Mouse (Mus musculus) liver, adult 2 months (tissue): ENCODE results near the gene St7. TPM values are rescaled to one million over a fixed set of nuclear protein-coding genes. Genes with fewer than 3 reads are reported as not detected.

Experiments
- DNase-seq: peaks from one replicate; pipeline ENCODE4 v3.0.0-alpha.2; 2011; ENCODE audit warnings: low read depth, low spot score; ENCODE audit errors: extremely low read depth
- H3K27ac ChIP-seq: fragments of 200-500 bp; replicated peaks from 2 replicates; pipeline ENCODE4 v1.5.1; 2012; ENCODE audit warnings: low read depth, mild to moderate bottlenecking, control low read depth, inconsistent platforms, low read length; ENCODE audit not compliant: insufficient read depth
- H3K27me3 ChIP-seq: fragments of 200-500 bp; 2 replicates; pipeline ENCODE4 v1.6.1; 2012; ENCODE audit warnings: mild to moderate bottlenecking, moderate library complexity, low read length, inconsistent platforms; ENCODE audit not compliant: control insufficient read depth, insufficient read depth
- H3K36me3 ChIP-seq: fragments of 200-500 bp; 2 replicates; pipeline ENCODE4 v1.6.1; 2012; ENCODE audit warnings: low read length, inconsistent platforms; ENCODE audit not compliant: control insufficient read depth, insufficient read depth
- H3K4me1 ChIP-seq: fragments of 200-500 bp; 2 replicates; pipeline ENCODE4 v1.6.1; 2011; ENCODE audit warnings: low read length; ENCODE audit not compliant: control insufficient read depth, insufficient read depth
- H3K4me3 ChIP-seq: fragments of 200-500 bp; 2 replicates; pipeline ENCODE4 v1.5.1; 2011; ENCODE audit warnings: low read depth, mild to moderate bottlenecking, control low read depth, low read length, moderate library complexity; ENCODE audit not compliant: insufficient read depth
- H3K79me2 ChIP-seq: fragments of 200-500 bp; 2 replicates; pipeline ENCODE4 v1.6.1; 2012; ENCODE audit warnings: inconsistent platforms, mild to moderate bottlenecking, low read length, moderate library complexity; ENCODE audit not compliant: control insufficient read depth, insufficient read depth
- H3K9ac ChIP-seq: fragments of 200-500 bp; 2 replicates; pipeline ENCODE4 v1.6.1; 2012; ENCODE audit warnings: low read depth, mild to moderate bottlenecking, control low read depth, inconsistent platforms, low read length
- CTCF ChIP-seq: fragments of 200-500 bp; IDR thresholded peaks from 2 replicates; pipeline ENCODE4 v1.5.1; 2011; ENCODE audit warnings: low read depth, low read length, control low read depth
- POLR2A ChIP-seq: fragments of 200-500 bp; IDR thresholded peaks from 2 replicates; pipeline ENCODE4 v1.6.1; 2011; ENCODE audit warnings: low read length, control low read depth; ENCODE audit not compliant: insufficient read depth; ENCODE audit errors: extremely low read depth
- WGBS: fragments of 180-500 bp; shearing (Covaris S2); methylation state at CpG from one replicate; pipeline ENCODE4 v1.1.7; 2018; 5-methylcytosine and 5-hydroxymethylcytosine counted together
- polyA plus RNA-seq: library from polyadenylated mRNA; depleted of rRNA; stranded (reverse); fragments of >200 nt; gene quantifications from 2 replicates; pipeline ENCODE4 v1.2.3, GENCODE M21; 2012
- total RNA-seq: library from RNA; depleted of rRNA; stranded (reverse); fragments of >200 nt; gene quantifications from 2 replicates; pipeline ENCODE4 v1.2.3, GENCODE M21; 2014

Gene St7
- total and polyA plus RNA-seq, 2 experiments, result 5.7 to 8.8 TPM

DNA sequence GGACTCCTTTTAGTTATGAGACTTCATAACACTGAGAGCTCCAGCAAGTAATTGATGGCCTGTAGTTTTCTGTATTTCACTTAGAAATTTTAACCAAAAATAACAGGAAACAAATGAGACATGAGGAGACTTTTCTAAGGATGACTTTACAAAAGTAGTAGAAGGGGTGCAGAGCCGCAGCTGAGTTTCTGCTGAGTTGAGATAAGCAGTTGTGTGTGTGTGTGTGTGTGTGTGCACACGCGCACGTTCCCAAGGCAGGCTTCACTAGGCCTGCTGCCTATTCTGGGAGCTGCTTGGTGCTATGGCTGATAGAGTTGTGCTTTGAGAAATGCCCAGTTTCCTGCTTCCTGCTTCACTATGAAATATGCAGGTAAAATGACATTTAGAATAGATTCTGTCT is 50.6 kb downstream of the St7 start:
- WGBS, result 83% methylated on average over 4 of the region's 4 CpGs
- Histone ChIP-seq H3K79me2 (peaks cover 2% of the 10 kb centered on the region; the same call in 1 of the 2 replicates), H3K27ac (no peak overlapping the region), H3K4me3 (no peak overlapping the region), H3K9ac (no peak overlapping the region), H3K27me3 (no peaks in the 10 kb centered on the region), H3K4me1 (peaks cover 14% of the 10 kb centered on the region), H3K36me3 (no peaks in the 10 kb centered on the region)
- DNase-seq, result no peak
- no peak for TF ChIP-seq CTCF
- TF ChIP-seq POLR2A, result no peak

DNA sequence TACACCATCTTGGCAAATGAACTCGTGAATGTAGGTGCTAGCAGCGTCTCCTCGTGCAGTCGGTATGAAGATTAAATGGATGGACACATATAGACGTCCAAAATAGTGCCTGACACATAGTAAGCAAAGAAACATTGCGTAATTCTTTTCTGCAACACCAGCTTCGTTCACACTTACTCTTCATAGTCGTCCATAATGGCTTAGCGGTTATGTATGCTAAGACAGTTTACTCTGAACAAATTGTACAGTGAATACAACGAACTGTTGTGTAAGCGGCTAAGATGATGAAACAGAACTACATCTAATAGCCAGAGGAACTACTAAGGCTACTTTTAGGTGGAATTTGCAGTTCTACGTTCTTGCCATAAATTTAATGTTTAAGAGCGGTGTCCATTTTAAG is 55.0 kb downstream of the St7 start:
- Histone ChIP-seq H3K27me3 (no peaks in the 10 kb centered on the region), H3K4me3 (no peak overlapping the region), H3K4me1 (peaks cover 18% of the 10 kb centered on the region), H3K9ac (no peak overlapping the region), H3K36me3 (no peaks in the 10 kb centered on the region), H3K79me2 (peaks cover 2% of the 10 kb centered on the region; the same call in 1 of the 2 replicates), H3K27ac (peak overlapping the region; percentile 72)
- TF ChIP-seq POLR2A (no peak), CTCF (no peak)
- peak; percentile 77 for DNase-seq
- 41% methylated on average over 13 of the region's 13 CpGs for WGBS

GRCm38 (mm10) chr6:17748866-17749582 is 56.3 kb downstream of the St7 start:
- TF ChIP-seq CTCF (no peak), POLR2A (no peak)
- Histone ChIP-seq H3K27me3 (no peaks in the 10 kb centered on the region), H3K27ac (no peak overlapping the region), H3K9ac (no peak overlapping the region), H3K4me3 (peak overlapping the region; percentile 17; the same call in 1 of the 2 replicates), H3K36me3 (no peaks in the 10 kb centered on the region), H3K4me1 (peaks cover 18% of the 10 kb centered on the region), H3K79me2 (0 out of 2 replicates have a peak, but pooled peaks cover 2% of the 10 kb centered on the region)
- no peak for DNase-seq
- WGBS, result 45% methylated on average over 18 of the region's 18 CpGs

- WGBS, result 92% methylated on average over 3 of the region's 3 CpGs
- H3K79me2 ChIP-seq, result peaks cover 4% of the 10 kb centered on the region; the same call in 1 of the 2 replicates
- TF ChIP-seq CTCF (no peak), POLR2A (no peak)
- no peak overlapping the region for H3K9ac ChIP-seq
- no peak overlapping the region for H3K27ac ChIP-seq
- no peaks in the 10 kb centered on the region for H3K36me3 ChIP-seq
- H3K4me3 ChIP-seq, result no peak overlapping the region
- no peak for DNase-seq
- H3K4me1 ChIP-seq, result peaks cover 18% of the 10 kb centered on the region
- no peaks in the 10 kb centered on the region for H3K27me3 ChIP-seq
These were observed 56.9 kb downstream of the St7 start for GRCm38 (mm10) chr6:17749596-17749995.

DNA sequence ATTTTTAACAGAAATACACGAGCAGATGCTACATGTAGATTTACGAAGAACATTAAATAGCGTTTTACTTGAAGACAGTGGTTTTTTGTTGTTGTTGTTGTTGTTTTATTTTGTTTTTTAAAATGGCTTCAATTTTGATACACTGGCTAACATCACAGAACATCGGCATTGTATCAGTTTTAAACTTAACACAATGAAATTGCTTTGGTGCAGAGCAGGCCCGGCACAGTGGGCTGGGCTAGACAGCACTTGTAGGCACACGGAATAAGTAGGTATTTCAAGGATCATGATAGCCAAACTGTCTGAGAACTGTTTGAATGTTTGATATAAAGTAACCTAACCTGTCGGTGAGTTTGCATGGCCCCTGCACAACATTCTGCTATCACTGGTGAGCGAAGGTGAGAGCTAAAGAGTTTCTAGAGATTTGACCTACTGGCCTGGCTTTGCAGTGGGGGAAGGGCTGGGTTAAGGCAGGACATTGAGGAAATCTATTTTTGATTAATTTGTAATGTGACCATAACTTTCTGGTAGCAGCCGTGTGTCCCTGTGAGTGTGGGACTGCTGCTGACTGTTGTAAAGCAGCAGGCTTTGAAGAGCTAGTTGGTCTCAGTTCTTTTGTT is 57.4 kb downstream of the St7 start:
- TF ChIP-seq CTCF (no peak), POLR2A (no peak)
- Histone ChIP-seq H3K36me3 (no peaks in the 10 kb centered on the region), H3K4me1 (peaks cover 18% of the 10 kb centered on the region), H3K4me3 (no peak overlapping the region), H3K9ac (no peak overlapping the region), H3K27ac (no peak overlapping the region), H3K79me2 (peaks cover 4% of the 10 kb centered on the region; the same call in 1 of the 2 replicates), H3K27me3 (no peaks in the 10 kb centered on the region)
- DNase-seq, result peak; percentile 46
- 65% methylated on average over 9 of the region's 9 CpGs for WGBS

DNA sequence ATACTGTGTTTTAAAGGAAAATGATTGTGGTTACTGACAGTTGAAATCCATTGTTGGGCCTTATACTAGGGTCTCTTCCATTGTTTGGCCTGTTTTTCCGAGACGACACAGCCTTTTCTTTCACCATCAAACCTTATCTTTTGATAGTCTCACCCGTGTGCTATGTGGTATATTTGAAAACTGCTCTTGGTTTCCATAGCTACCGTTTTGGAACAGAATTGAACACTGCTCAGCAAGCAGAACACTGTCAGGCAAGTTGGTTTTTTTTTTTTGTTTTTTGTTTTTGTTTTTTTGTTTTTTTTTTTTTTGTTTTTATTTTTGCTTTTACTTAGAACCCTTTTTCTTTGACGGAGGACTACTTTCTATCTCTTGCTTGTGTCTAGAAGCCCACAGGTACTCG is 58.2 kb downstream of the St7 start:
- no peaks in the 10 kb centered on the region for H3K27me3 ChIP-seq
- WGBS, result 87% methylated on average over 6 of the region's 6 CpGs
- no peak overlapping the region for H3K9ac ChIP-seq
- TF ChIP-seq CTCF, result no peak
- no peak for TF ChIP-seq POLR2A
- no peaks in the 10 kb centered on the region for H3K36me3 ChIP-seq
- H3K27ac ChIP-seq, result no peak overlapping the region
- DNase-seq, result no peak
- H3K4me1 ChIP-seq, result peaks cover 13% of the 10 kb centered on the region
- H3K4me3 ChIP-seq, result no peak overlapping the region
- H3K79me2 ChIP-seq, result peaks cover 4% of the 10 kb centered on the region; the same call in 1 of the 2 replicates
